Mouse (Mus musculus): ENCODE measurements around the gene Polm. TPM values are rescaled to one million over a fixed set of nuclear protein-coding genes. Genes with fewer than 3 reads are reported as not detected.

The Polm gene
- polyA plus RNA-seq, 1 experiment from 2014 or later, result 7.0 TPM

GRCm38 (mm10) chr11:5852314-5852713 is 14.5 kb upstream of the Polm start:
- Histone ChIP-seq H3K4me3 (ENCODE audit: low read depth, low read length) (no peak overlapping the region), H3K9me3 (replicated peaks; ENCODE audit: control insufficient read depth, low read length) (no peaks in the 10 kb centered on the region), H3K27ac (replicated peaks; ENCODE audit: low read depth, low read length) (no peak overlapping the region), H3K4me2 (ENCODE audit: low read depth, low read length) (no peak overlapping the region), H3K27me3 (ENCODE audit: control insufficient read depth, insufficient read depth, low read length) (no peaks in the 10 kb centered on the region), H3K36me3 (replicated peaks; ENCODE audit: control insufficient read depth, insufficient read depth, low read depth, low read length) (no peaks in the 10 kb centered on the region), H3K9ac (replicated peaks; ENCODE audit: low read length) (no peak overlapping the region; the same call in 1 of the 2 replicates), H3K4me1 (ENCODE audit: control insufficient read depth, insufficient read depth, low read length) (no peaks in the 10 kb centered on the region)
- DNase-seq (ENCODE audit: low spot score) (no peak), ATAC-seq (replicated peaks; ENCODE audit: insufficient number of reproducible peaks, low FRiP score, low TSS enrichment, low read depth) (no peak)
- WGBS, result 61% methylated on average over 1 of the region's 1 CpGs

- ATAC-seq (replicated peaks; ENCODE audit: insufficient number of reproducible peaks, low FRiP score, low TSS enrichment, low read depth) (no peak), DNase-seq (ENCODE audit: low spot score) (no peak)
- H3K9me3 ChIP-seq (replicated peaks; ENCODE audit: control insufficient read depth, low read length), result no peaks in the 10 kb centered on the region
- WGBS, result 54% methylated on average over 4 of the region's 4 CpGs
- no peak overlapping the region for H3K27ac ChIP-seq (replicated peaks; ENCODE audit: low read depth, low read length)
- H3K36me3 ChIP-seq (replicated peaks; ENCODE audit: control insufficient read depth, insufficient read depth, low read depth, low read length), result no peaks in the 10 kb centered on the region
- no peak overlapping the region for H3K9ac ChIP-seq (replicated peaks; ENCODE audit: low read length)
- H3K4me2 ChIP-seq (ENCODE audit: low read depth, low read length), result no peak overlapping the region
- no peaks in the 10 kb centered on the region for H3K4me1 ChIP-seq (ENCODE audit: control insufficient read depth, insufficient read depth, low read length)
- H3K27me3 ChIP-seq (ENCODE audit: control insufficient read depth, insufficient read depth, low read length), result no peaks in the 10 kb centered on the region
- no peak overlapping the region for H3K4me3 ChIP-seq (ENCODE audit: low read depth, low read length)
These were observed 13.4 kb upstream of the Polm start for GRCm38 (mm10) chr11:5851021-5851736.

GRCm38 (mm10) chr11:5850452-5850851 is 12.6 kb upstream of the Polm start:
- Histone ChIP-seq H3K9me3 (replicated peaks; ENCODE audit: control insufficient read depth, low read length) (no peaks in the 10 kb centered on the region), H3K4me3 (ENCODE audit: low read depth, low read length) (no peak overlapping the region), H3K36me3 (replicated peaks; ENCODE audit: control insufficient read depth, insufficient read depth, low read depth, low read length) (no peaks in the 10 kb centered on the region), H3K27me3 (ENCODE audit: control insufficient read depth, insufficient read depth, low read length) (no peaks in the 10 kb centered on the region), H3K9ac (replicated peaks; ENCODE audit: low read length) (no peak overlapping the region), H3K27ac (replicated peaks; ENCODE audit: low read depth, low read length) (no peak overlapping the region), H3K4me2 (ENCODE audit: low read depth, low read length) (no peak overlapping the region), H3K4me1 (ENCODE audit: control insufficient read depth, insufficient read depth, low read length) (no peaks in the 10 kb centered on the region)
- WGBS, result 73% methylated on average over 5 of the region's 5 CpGs
- no peak for DNase-seq (ENCODE audit: low spot score)
- no peak for ATAC-seq (replicated peaks; ENCODE audit: insufficient number of reproducible peaks, low FRiP score, low TSS enrichment, low read depth)

GRCm38 (mm10) chr11:5849316-5849715 is 11.5 kb upstream of the Polm start:
- H3K27ac ChIP-seq (replicated peaks; ENCODE audit: low read depth, low read length), result no peak overlapping the region
- 78% methylated on average over 2 of the region's 2 CpGs for WGBS
- no peak for ATAC-seq (replicated peaks; ENCODE audit: insufficient number of reproducible peaks, low FRiP score, low TSS enrichment, low read depth)
- H3K4me3 ChIP-seq (ENCODE audit: low read depth, low read length), result no peak overlapping the region
- H3K9me3 ChIP-seq (replicated peaks; ENCODE audit: control insufficient read depth, low read length), result no peaks in the 10 kb centered on the region
- H3K9ac ChIP-seq (replicated peaks; ENCODE audit: low read length), result no peak overlapping the region
- DNase-seq (ENCODE audit: low spot score), result no peak
- no peaks in the 10 kb centered on the region for H3K36me3 ChIP-seq (replicated peaks; ENCODE audit: control insufficient read depth, insufficient read depth, low read depth, low read length)
- no peak overlapping the region for H3K4me2 ChIP-seq (ENCODE audit: low read depth, low read length)
- H3K4me1 ChIP-seq (ENCODE audit: control insufficient read depth, insufficient read depth, low read length), result no peaks in the 10 kb centered on the region
- no peaks in the 10 kb centered on the region for H3K27me3 ChIP-seq (ENCODE audit: control insufficient read depth, insufficient read depth, low read length)

DNA sequence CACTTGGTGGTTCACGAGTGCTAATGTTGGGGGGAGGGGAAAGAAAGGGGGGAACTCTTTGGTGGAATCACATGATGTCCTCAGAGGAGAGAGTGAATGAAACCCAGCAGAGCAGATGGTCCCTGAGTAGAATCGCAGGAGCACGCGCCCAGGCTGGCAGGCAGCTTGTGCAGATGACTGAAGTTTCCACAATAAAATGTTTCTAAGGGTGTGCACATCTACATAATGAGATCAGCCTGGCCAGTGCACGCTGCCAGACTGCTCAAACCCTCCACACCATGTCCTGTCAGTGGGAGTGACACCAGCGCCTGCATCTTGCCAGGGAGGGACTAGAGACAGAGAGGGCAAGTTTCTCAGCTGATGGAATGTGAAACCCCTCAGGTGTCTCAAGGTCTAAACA is 10.9 kb upstream of the Polm start:
- no peak overlapping the region for H3K4me2 ChIP-seq (ENCODE audit: low read depth, low read length)
- no peak overlapping the region for H3K9ac ChIP-seq (replicated peaks; ENCODE audit: low read length)
- no peak for ATAC-seq (replicated peaks; ENCODE audit: insufficient number of reproducible peaks, low FRiP score, low TSS enrichment, low read depth)
- H3K4me3 ChIP-seq (ENCODE audit: low read depth, low read length), result no peak overlapping the region
- no peaks in the 10 kb centered on the region for H3K36me3 ChIP-seq (replicated peaks; ENCODE audit: control insufficient read depth, insufficient read depth, low read depth, low read length)
- no peak overlapping the region for H3K27ac ChIP-seq (replicated peaks; ENCODE audit: low read depth, low read length)
- no peak for DNase-seq (ENCODE audit: low spot score)
- WGBS, result 72% methylated on average over 6 of the region's 6 CpGs
- no peaks in the 10 kb centered on the region for H3K27me3 ChIP-seq (ENCODE audit: control insufficient read depth, insufficient read depth, low read length)
- no peaks in the 10 kb centered on the region for H3K4me1 ChIP-seq (ENCODE audit: control insufficient read depth, insufficient read depth, low read length)
- H3K9me3 ChIP-seq (replicated peaks; ENCODE audit: control insufficient read depth, low read length), result no peaks in the 10 kb centered on the region

GRCm38 (mm10) chr11:5846639-5847345 is 9.0 kb upstream of the Polm start:
- no peaks in the 10 kb centered on the region for H3K9me3 ChIP-seq (replicated peaks; ENCODE audit: control insufficient read depth, low read length)
- no peak overlapping the region for H3K9ac ChIP-seq (replicated peaks; ENCODE audit: low read length)
- H3K4me1 ChIP-seq (ENCODE audit: control insufficient read depth, insufficient read depth, low read length), result no peaks in the 10 kb centered on the region
- WGBS, result 70% methylated on average over 7 of the region's 7 CpGs
- no peak overlapping the region for H3K4me3 ChIP-seq (ENCODE audit: low read depth, low read length)
- no peaks in the 10 kb centered on the region for H3K27me3 ChIP-seq (ENCODE audit: control insufficient read depth, insufficient read depth, low read length)
- DNase-seq (ENCODE audit: low spot score), result no peak
- H3K4me2 ChIP-seq (ENCODE audit: low read depth, low read length), result no peak overlapping the region
- H3K27ac ChIP-seq (replicated peaks; ENCODE audit: low read depth, low read length), result no peak overlapping the region
- no peak for ATAC-seq (replicated peaks; ENCODE audit: insufficient number of reproducible peaks, low FRiP score, low TSS enrichment, low read depth)
- no peaks in the 10 kb centered on the region for H3K36me3 ChIP-seq (replicated peaks; ENCODE audit: control insufficient read depth, insufficient read depth, low read depth, low read length)

- Histone ChIP-seq H3K27ac (replicated peaks; ENCODE audit: low read depth, low read length) (no peak overlapping the region), H3K4me1 (ENCODE audit: control insufficient read depth, insufficient read depth, low read length) (no peaks in the 10 kb centered on the region), H3K36me3 (replicated peaks; ENCODE audit: control insufficient read depth, insufficient read depth, low read depth, low read length) (no peaks in the 10 kb centered on the region), H3K4me2 (ENCODE audit: low read depth, low read length) (no peak overlapping the region), H3K9ac (replicated peaks; ENCODE audit: low read length) (no peak overlapping the region), H3K27me3 (ENCODE audit: control insufficient read depth, insufficient read depth, low read length) (no peaks in the 10 kb centered on the region), H3K9me3 (replicated peaks; ENCODE audit: control insufficient read depth, low read length) (no peaks in the 10 kb centered on the region), H3K4me3 (ENCODE audit: low read depth, low read length) (no peak overlapping the region)
- ATAC-seq (replicated peaks; ENCODE audit: insufficient number of reproducible peaks, low FRiP score, low TSS enrichment, low read depth) (no peak), DNase-seq (ENCODE audit: low spot score) (no peak)
- WGBS, result 77% methylated on average over 3 of the region's 3 CpGs
These were observed 5.3 kb upstream of the Polm start for GRCm38 (mm10) chr11:5843131-5843530.

GRCm38 (mm10) chr11:5841751-5842150 is 3.9 kb upstream of the Polm start:
- DNase-seq (ENCODE audit: low spot score) (no peak), ATAC-seq (replicated peaks; ENCODE audit: insufficient number of reproducible peaks, low FRiP score, low TSS enrichment, low read depth) (no peak)
- Histone ChIP-seq H3K27ac (replicated peaks; ENCODE audit: low read depth, low read length) (no peak overlapping the region), H3K4me3 (ENCODE audit: low read depth, low read length) (no peak overlapping the region), H3K9me3 (replicated peaks; ENCODE audit: control insufficient read depth, low read length) (no peaks in the 10 kb centered on the region), H3K36me3 (replicated peaks; ENCODE audit: control insufficient read depth, insufficient read depth, low read depth, low read length) (no peaks in the 10 kb centered on the region), H3K9ac (replicated peaks; ENCODE audit: low read length) (no peak overlapping the region), H3K4me1 (ENCODE audit: control insufficient read depth, insufficient read depth, low read length) (no peaks in the 10 kb centered on the region), H3K4me2 (ENCODE audit: low read depth, low read length) (no peak overlapping the region), H3K27me3 (ENCODE audit: control insufficient read depth, insufficient read depth, low read length) (no peaks in the 10 kb centered on the region)
- 96% methylated on average over 2 of the region's 2 CpGs for WGBS

Data from embryonic facial prominence, embryonic 11.5 days (tissue).